In genomic region chr7:142421826-142422225, GRCm38 (mm10) we compare ENCODE assay signal across 19 mouse cellular contexts. TPM values are rescaled to one million over a fixed set of nuclear protein-coding genes. Genes with fewer than 3 reads are reported as not detected.
"Had no signal": no experiment of that assay in that cellular context is flagged by ENCODE, and none has a peak within 500 bp of the region (broad histone marks: within the 10 kb centered on the region; RNA-seq: fewer than 3 reads in every experiment).

No protein-coding gene starts in this region.

- H3K4me2 ChIP-seq: kidney, embryonic 15.5 days; neural tube, embryonic 15.5 days had no signal

- H3K27me3 ChIP-seq: kidney, embryonic 15.5 days; neural tube, embryonic 15.5 days had no signal

- H3K4me1 ChIP-seq: limb, embryonic 10.5 days; neural tube, embryonic 15.5 days had no signal

- ATAC-seq: intestine, embryonic 16.5 days; lung, postnatal 0 days had no signal

- DNase-seq: kidney, adult 2 months; kidney, postnatal 14 days; lung, adult 2 months; lung, postnatal 36 days; midbrain, embryonic 14.5 days; thymus, postnatal 4 days had no signal

- H3K9me3 ChIP-seq: kidney, embryonic 15.5 days; limb, embryonic 10.5 days; midbrain, embryonic 10.5 days; neural tube, embryonic 15.5 days had no signal

- H3K36me3 ChIP-seq: kidney, embryonic 15.5 days; limb, embryonic 10.5 days; midbrain, embryonic 10.5 days; neural tube, embryonic 15.5 days had no signal

- H3K27ac ChIP-seq: kidney, embryonic 15.5 days; left cerebral cortex, adult 2 months; limb, embryonic 10.5 days; midbrain, embryonic 10.5 days; neural tube, embryonic 15.5 days had no signal

- H3K9ac ChIP-seq: kidney, embryonic 15.5 days; neural tube, embryonic 15.5 days had no signal

- H3K4me3 ChIP-seq: kidney, embryonic 15.5 days; left cerebral cortex, adult 2 months; limb, embryonic 10.5 days; midbrain, embryonic 10.5 days; myocyte; neural tube, embryonic 15.5 days had no signal

RNA-seq across cellular contexts. Expression of gene Syt8, which starts 12.8 kb away (rescaled TPM):
- total RNA-seq: layer of hippocampus, postnatal 14 days; left cerebral cortex, adult 2 months; megakaryocyte, adult 5-6 weeks had no signal
- polyA plus RNA-seq: limb, embryonic 10.5 days; midbrain, embryonic 10.5 days; midbrain, embryonic 14.5 days; neural tube, embryonic 11.5 days had no signal

RNA-seq across cellular contexts. Expression of gene Tnni2, which starts 19.8 kb away (rescaled TPM):
- polyA plus RNA-seq: midbrain, embryonic 14.5 days had no signal

RNA-seq across cellular contexts. Expression of gene Gm49369, which starts 39.4 kb away (rescaled TPM):
- polyA plus RNA-seq: large intestine, adult 2 months; midbrain, embryonic 10.5 days; neural tube, embryonic 11.5 days; neural tube, embryonic 15.5 days; stomach, embryonic 14.5 days had no signal
